Mouse (Mus musculus): ENCODE results near the gene Ptx3. TPM values are rescaled to one million over a fixed set of nuclear protein-coding genes. Genes with fewer than 3 reads are reported as not detected.
"Not testable (repeated sequence)": the region's sequence is repeated elsewhere in the genome, so short reads cannot be mapped to it uniquely, and the experiment has no call there.

Gene Ptx3
- polyA plus RNA-seq, 1 experiment from 2014 or later: 38.9 TPM

GRCm38 (mm10) chr3:66221243-66221611, 1.5 kb downstream of the Ptx3 start:
- Histone ChIP-seq H3K27ac (ENCODE audit: low read depth, low read length) (0 out of 2 replicates have a peak overlapping the region, but pooled peaks have one; percentile 51), H3K9ac (ENCODE audit: low read depth, low read length) (peak overlapping the region; percentile 66), H3K4me3 (ENCODE audit: low read depth, low read length) (peak overlapping the region; percentile 57), H3K36me3 (ENCODE audit: control insufficient read depth, insufficient read depth, low read length) (no peaks in the 10 kb centered on the region), H3K27me3 (ENCODE audit: control insufficient read depth, insufficient read depth, low read length) (0 out of 2 replicates have a peak, but pooled peaks cover 2% of the 10 kb centered on the region), H3K9me3 (ENCODE audit: control insufficient read depth, low read length) (no peaks in the 10 kb centered on the region), H3K4me1 (replicated peaks; ENCODE audit: control insufficient read depth, insufficient read depth, low read length) (no peaks in the 10 kb centered on the region; the same call in 1 of the 2 replicates), H3K4me2 (replicated peaks; ENCODE audit: low read depth, low read length) (peak overlapping the region; percentile 92)
- peak; percentile 46 for ATAC-seq (ENCODE audit: low FRiP score)
- DNase-seq (ENCODE audit: low spot score): peak; percentile 56
- WGBS: under 1% methylated on average over 11 of the region's 11 CpGs

- no peak for ATAC-seq (ENCODE audit: low FRiP score)
- Histone ChIP-seq H3K4me2 (replicated peaks; ENCODE audit: low read depth, low read length) (no peak overlapping the region), H3K36me3 (ENCODE audit: control insufficient read depth, insufficient read depth, low read length) (no peaks in the 10 kb centered on the region), H3K4me3 (ENCODE audit: low read depth, low read length) (no peak overlapping the region), H3K27ac (ENCODE audit: low read depth, low read length) (no peak overlapping the region), H3K4me1 (replicated peaks; ENCODE audit: control insufficient read depth, insufficient read depth, low read length) (no peaks in the 10 kb centered on the region; the same call in 1 of the 2 replicates), H3K9me3 (ENCODE audit: control insufficient read depth, low read length) (no peaks in the 10 kb centered on the region), H3K9ac (ENCODE audit: low read depth, low read length) (no peak overlapping the region), H3K27me3 (ENCODE audit: control insufficient read depth, insufficient read depth, low read length) (0 out of 2 replicates have a peak, but pooled peaks cover 2% of the 10 kb centered on the region)
- 87% methylated on average over 15 of the region's 15 CpGs for WGBS
- no peak for DNase-seq (ENCODE audit: low spot score)
These were observed 5.3 kb downstream of the Ptx3 start for GRCm38 (mm10) chr3:66224931-66225537.

DNA sequence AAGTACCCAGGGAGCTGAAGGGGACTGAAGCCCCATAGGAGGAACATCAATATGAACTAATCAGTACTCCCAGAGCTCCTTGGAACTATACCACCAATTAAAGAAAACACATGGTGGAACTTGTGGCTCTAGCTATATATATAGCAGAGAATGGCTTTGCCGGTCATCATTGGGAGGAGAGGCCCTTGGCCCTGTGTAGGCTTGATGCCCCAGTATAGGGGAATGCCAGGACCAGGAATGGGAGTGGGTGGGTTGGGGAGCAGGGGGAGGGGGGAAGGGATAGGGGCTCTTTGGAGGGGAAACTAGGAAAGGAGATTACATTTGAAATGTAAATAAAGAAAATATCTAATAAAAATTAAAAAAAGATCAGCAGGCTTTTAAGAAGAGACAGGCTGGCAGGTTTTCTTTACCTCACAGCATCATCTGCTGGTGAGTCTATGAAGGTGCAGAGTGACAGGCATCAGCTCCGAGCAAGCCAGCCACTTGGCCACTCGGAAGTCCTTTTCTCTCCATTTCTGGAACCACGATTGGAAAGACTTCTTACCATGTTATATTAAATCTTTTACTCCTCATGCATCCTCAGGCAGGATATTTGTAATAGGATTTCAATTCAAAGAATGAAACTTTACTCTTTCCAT, 16.6 kb downstream of the Ptx3 start:
- H3K27me3 ChIP-seq (ENCODE audit: control insufficient read depth, insufficient read depth, low read length); H3K4me1 ChIP-seq (replicated peaks; ENCODE audit: control insufficient read depth, insufficient read depth, low read length); H3K4me3 ChIP-seq (ENCODE audit: low read depth, low read length); H3K9ac ChIP-seq (ENCODE audit: low read depth, low read length); H3K36me3 ChIP-seq (ENCODE audit: control insufficient read depth, insufficient read depth, low read length); H3K4me2 ChIP-seq (replicated peaks; ENCODE audit: low read depth, low read length); H3K27ac ChIP-seq (ENCODE audit: low read depth, low read length); H3K9me3 ChIP-seq (ENCODE audit: control insufficient read depth, low read length): not testable (repeated sequence)
- ATAC-seq (ENCODE audit: low FRiP score) (0 out of 2 replicates have a peak, but pooled peaks have one; percentile 64), DNase-seq (ENCODE audit: low spot score) (peak; percentile 23)
- 49% methylated on average over 4 of the region's 4 CpGs for WGBS

GRCm38 (mm10) chr3:66240476-66240875, 20.8 kb downstream of the Ptx3 start:
- Histone ChIP-seq H3K9me3 (ENCODE audit: control insufficient read depth, low read length) (no peaks in the 10 kb centered on the region), H3K9ac (ENCODE audit: low read depth, low read length) (no peak overlapping the region), H3K27me3 (ENCODE audit: control insufficient read depth, insufficient read depth, low read length) (no peaks in the 10 kb centered on the region), H3K4me1 (replicated peaks; ENCODE audit: control insufficient read depth, insufficient read depth, low read length) (no peaks in the 10 kb centered on the region), H3K36me3 (ENCODE audit: control insufficient read depth, insufficient read depth, low read length) (no peaks in the 10 kb centered on the region), H3K27ac (ENCODE audit: low read depth, low read length) (no peak overlapping the region), H3K4me3 (ENCODE audit: low read depth, low read length) (no peak overlapping the region), H3K4me2 (replicated peaks; ENCODE audit: low read depth, low read length) (no peak overlapping the region)
- ATAC-seq (ENCODE audit: low FRiP score): no peak
- DNase-seq (ENCODE audit: low spot score): no peak

DNA sequence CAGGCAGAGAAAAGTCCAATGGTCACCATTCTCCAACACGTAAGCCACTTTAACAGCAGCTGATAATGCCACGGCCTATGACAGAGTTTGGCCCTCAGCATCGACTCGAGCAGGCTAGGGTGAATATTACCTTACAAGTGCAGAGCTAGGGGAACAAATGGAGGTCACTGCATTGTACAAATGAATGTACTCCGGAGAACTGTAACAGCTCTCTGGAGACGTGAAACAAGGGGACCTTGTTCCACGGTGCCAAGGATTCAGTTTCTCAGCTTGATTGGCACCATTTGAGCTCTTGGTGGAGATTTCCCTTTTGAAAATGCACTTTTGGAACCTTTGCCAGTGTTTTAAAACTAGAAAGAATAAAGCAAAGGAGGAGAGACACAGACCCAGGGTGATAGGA, 32.1 kb downstream of the Ptx3 start:
- DNase-seq (ENCODE audit: low spot score): no peak
- Histone ChIP-seq H3K9me3 (ENCODE audit: control insufficient read depth, low read length) (no peaks in the 10 kb centered on the region), H3K4me1 (replicated peaks; ENCODE audit: control insufficient read depth, insufficient read depth, low read length) (no peaks in the 10 kb centered on the region), H3K9ac (ENCODE audit: low read depth, low read length) (no peak overlapping the region), H3K27ac (ENCODE audit: low read depth, low read length) (no peak overlapping the region), H3K4me3 (ENCODE audit: low read depth, low read length) (no peak overlapping the region), H3K4me2 (replicated peaks; ENCODE audit: low read depth, low read length) (no peak overlapping the region), H3K27me3 (ENCODE audit: control insufficient read depth, insufficient read depth, low read length) (no peaks in the 10 kb centered on the region), H3K36me3 (ENCODE audit: control insufficient read depth, insufficient read depth, low read length) (no peaks in the 10 kb centered on the region)
- WGBS: 83% methylated on average over 7 of the region's 7 CpGs
- ATAC-seq (ENCODE audit: low FRiP score): no peak

GRCm38 (mm10) chr3:66254504-66255105, 34.9 kb downstream of the Ptx3 start:
- WGBS: 85% methylated on average over 9 of the region's 9 CpGs

GRCm38 (mm10) chr3:66262319-66262718, 42.6 kb downstream of the Ptx3 start:
- Histone ChIP-seq H3K9ac (ENCODE audit: low read depth, low read length) (no peak overlapping the region), H3K27me3 (ENCODE audit: control insufficient read depth, insufficient read depth, low read length) (no peaks in the 10 kb centered on the region), H3K9me3 (ENCODE audit: control insufficient read depth, low read length) (no peaks in the 10 kb centered on the region), H3K27ac (ENCODE audit: low read depth, low read length) (no peak overlapping the region), H3K4me1 (replicated peaks; ENCODE audit: control insufficient read depth, insufficient read depth, low read length) (no peaks in the 10 kb centered on the region), H3K4me2 (replicated peaks; ENCODE audit: low read depth, low read length) (no peak overlapping the region), H3K36me3 (ENCODE audit: control insufficient read depth, insufficient read depth, low read length) (no peaks in the 10 kb centered on the region), H3K4me3 (ENCODE audit: low read depth, low read length) (no peak overlapping the region)
- WGBS: 33% methylated on average over 5 of the region's 5 CpGs
- DNase-seq (ENCODE audit: low spot score) (peak; percentile 51), ATAC-seq (ENCODE audit: low FRiP score) (peak; percentile 30; the same call in 1 of the 2 replicates)

More at GRCm38 (mm10) chr3:66254504-66255105, 34.9 kb downstream of the Ptx3 start:
- no peak for DNase-seq (ENCODE audit: low spot score)
- no peaks in the 10 kb centered on the region for H3K9me3 ChIP-seq (ENCODE audit: control insufficient read depth, low read length)
- no peaks in the 10 kb centered on the region for H3K36me3 ChIP-seq (ENCODE audit: control insufficient read depth, insufficient read depth, low read length)
- no peaks in the 10 kb centered on the region for H3K27me3 ChIP-seq (ENCODE audit: control insufficient read depth, insufficient read depth, low read length)
- H3K27ac ChIP-seq (ENCODE audit: low read depth, low read length): no peak overlapping the region
- ATAC-seq (ENCODE audit: low FRiP score): no peak
- H3K4me1 ChIP-seq (replicated peaks; ENCODE audit: control insufficient read depth, insufficient read depth, low read length): no peaks in the 10 kb centered on the region
- no peak overlapping the region for H3K4me3 ChIP-seq (ENCODE audit: low read depth, low read length)
- no peak overlapping the region for H3K9ac ChIP-seq (ENCODE audit: low read depth, low read length)
- H3K4me2 ChIP-seq (replicated peaks; ENCODE audit: low read depth, low read length): no peak overlapping the region

- DNase-seq (ENCODE audit: low spot score) (no peak), ATAC-seq (ENCODE audit: low FRiP score) (no peak)
- no peak overlapping the region for H3K9ac ChIP-seq (ENCODE audit: low read depth, low read length)
- no peaks in the 10 kb centered on the region for H3K4me1 ChIP-seq (replicated peaks; ENCODE audit: control insufficient read depth, insufficient read depth, low read length)
- H3K36me3 ChIP-seq (ENCODE audit: control insufficient read depth, insufficient read depth, low read length): no peaks in the 10 kb centered on the region
- H3K4me2 ChIP-seq (replicated peaks; ENCODE audit: low read depth, low read length): no peak overlapping the region
- WGBS: 89% methylated on average over 4 of the region's 4 CpGs
- H3K27ac ChIP-seq (ENCODE audit: low read depth, low read length): no peak overlapping the region
- no peaks in the 10 kb centered on the region for H3K27me3 ChIP-seq (ENCODE audit: control insufficient read depth, insufficient read depth, low read length)
- H3K9me3 ChIP-seq (ENCODE audit: control insufficient read depth, low read length): no peaks in the 10 kb centered on the region
- H3K4me3 ChIP-seq (ENCODE audit: low read depth, low read length): no peak overlapping the region
These were observed 43.6 kb downstream of the Ptx3 start for GRCm38 (mm10) chr3:66263270-66263669.

All from hindbrain, embryonic 11.5 days (tissue).